Mouse (Mus musculus) intestine, embryonic 16.5 days (tissue): ENCODE measurements around the gene Matn1. TPM values are rescaled to one million over a fixed set of nuclear protein-coding genes. Genes with fewer than 3 reads are reported as not detected.

Source experiments
- ATAC-seq: fragments of 200-750 bp; cut with Nextera tagmentation; 2 replicates; pipeline ENCODE4 v1.8.0; 2017; ENCODE audit warnings: moderate TSS enrichment, moderate library complexity
- H3K27ac ChIP-seq: fragments of 300-500 bp; sonication (generic); 2 replicates; pipeline ENCODE4 v1.5.1; 2014; ENCODE audit warnings: mild to moderate bottlenecking, low read length
- H3K27me3 ChIP-seq: fragments of 300-500 bp; sonication (generic); replicated peaks from 2 replicates; pipeline ENCODE4 v1.6.1; 2014; ENCODE audit warnings: low read length, control low read depth, mixed read lengths; ENCODE audit not compliant: control insufficient read depth, insufficient read depth
- H3K36me3 ChIP-seq: fragments of 300-500 bp; sonication (generic); 2 replicates; pipeline ENCODE4 v1.6.1; 2014; ENCODE audit warnings: low read length, control low read depth; ENCODE audit not compliant: control insufficient read depth, insufficient read depth
- H3K4me1 ChIP-seq: fragments of 300-500 bp; sonication (generic); 2 replicates; pipeline ENCODE4 v1.6.1; 2014; ENCODE audit warnings: low read length, control low read depth, mixed read lengths; ENCODE audit not compliant: control insufficient read depth, insufficient read depth
- H3K4me2 ChIP-seq: fragments of 300-500 bp; sonication (generic); 2 replicates; pipeline ENCODE4 v1.6.1; 2014; ENCODE audit warnings: low read depth, low read length, control low read depth
- H3K4me3 ChIP-seq: fragments of 300-500 bp; sonication (generic); 2 replicates; pipeline ENCODE4 v1.5.1; 2014; ENCODE audit warnings: mild to moderate bottlenecking, low read length
- H3K9ac ChIP-seq: fragments of 300-500 bp; sonication (generic); 2 replicates; pipeline ENCODE4 v1.6.1; 2014; ENCODE audit warnings: low read depth, low read length
- H3K9me3 ChIP-seq: fragments of 300-500 bp; sonication (generic); 2 replicates; pipeline ENCODE4 v1.6.1; 2016; ENCODE audit warnings: low read length, control low read depth; ENCODE audit not compliant: control insufficient read depth
- WGBS: fragments of 180-500 bp; shearing (Covaris S2); extraction: QIAGEN DNeasy Blood & Tissue Kit; methylation state at CpG from one replicate; pipeline ENCODE4 v1.1.7; 2014; 5-methylcytosine and 5-hydroxymethylcytosine counted together
- polyA plus RNA-seq: library from polyadenylated mRNA; unstranded; fragments of >200 nt; fragmentation: Nextera tagmentation; extraction: Ambion mirVana; gene quantifications from 2 replicates; pipeline ENCODE4 v1.2.1, GENCODE M21; 2015

Matn1 gene
- not detected in 2 replicates for polyA plus RNA-seq

- WGBS, result 30% methylated on average over 6 of the region's 6 CpGs
- Histone ChIP-seq H3K9me3 (no peaks in the 10 kb centered on the region), H3K27me3 (no peaks in the 10 kb centered on the region), H3K27ac (no peak within 1 kb of the TSS), H3K4me2 (no peak within 1 kb of the TSS), H3K4me3 (no peak within 1 kb of the TSS), H3K9ac (no peak within 1 kb of the TSS), H3K36me3 (no peaks in the 10 kb centered on the region), H3K4me1 (0 out of 2 replicates have a peak, but pooled peaks cover 3% of the 10 kb centered on the region)
- no peak for ATAC-seq
Observed at GRCm38 (mm10) chr4:130944112-130944511, at the start of gene Matn1. Gene Matn1 (plus strand): TSS chr4:130944385.

GRCm38 (mm10) chr4:130895701-130896100, 48.5 kb upstream of the Matn1 start:
- H3K4me3 ChIP-seq, result no peak overlapping the region
- H3K27me3 ChIP-seq, result no peaks in the 10 kb centered on the region
- H3K9me3 ChIP-seq, result no peaks in the 10 kb centered on the region
- H3K9ac ChIP-seq, result no peak overlapping the region
- 64% methylated on average over 6 of the region's 6 CpGs for WGBS
- no peaks in the 10 kb centered on the region for H3K36me3 ChIP-seq
- no peak overlapping the region for H3K4me2 ChIP-seq
- H3K27ac ChIP-seq, result no peak overlapping the region
- no peaks in the 10 kb centered on the region for H3K4me1 ChIP-seq
- no peak for ATAC-seq

GRCm38 (mm10) chr4:130896372-130896771, 47.8 kb upstream of the Matn1 start:
- no peak for ATAC-seq
- Histone ChIP-seq H3K4me3 (no peak overlapping the region), H3K27me3 (no peaks in the 10 kb centered on the region), H3K4me1 (no peaks in the 10 kb centered on the region), H3K4me2 (no peak overlapping the region), H3K36me3 (no peaks in the 10 kb centered on the region), H3K9ac (no peak overlapping the region), H3K27ac (no peak overlapping the region), H3K9me3 (no peaks in the 10 kb centered on the region)
- WGBS, result 75% methylated on average over 2 of the region's 2 CpGs

- Histone ChIP-seq H3K4me2 (no peak overlapping the region), H3K27me3 (no peaks in the 10 kb centered on the region), H3K4me1 (no peaks in the 10 kb centered on the region), H3K4me3 (no peak overlapping the region), H3K27ac (no peak overlapping the region), H3K9ac (no peak overlapping the region), H3K36me3 (no peaks in the 10 kb centered on the region), H3K9me3 (no peaks in the 10 kb centered on the region)
- ATAC-seq, result no peak
- 69% methylated on average over 2 of the region's 3 CpGs for WGBS
Observed at GRCm38 (mm10) chr4:130899383-130899781, 44.8 kb upstream of the Matn1 start.

GRCm38 (mm10) chr4:130899782-130900427, 44.3 kb upstream of the Matn1 start:
- H3K27me3 ChIP-seq, result no peaks in the 10 kb centered on the region
- no peak overlapping the region for H3K9ac ChIP-seq
- no peak for ATAC-seq
- H3K9me3 ChIP-seq, result no peaks in the 10 kb centered on the region
- no peak overlapping the region for H3K27ac ChIP-seq
- no peaks in the 10 kb centered on the region for H3K4me1 ChIP-seq
- no peak overlapping the region for H3K4me2 ChIP-seq
- no peak overlapping the region for H3K4me3 ChIP-seq
- no peaks in the 10 kb centered on the region for H3K36me3 ChIP-seq
- WGBS, result 75% methylated on average over 6 of the region's 6 CpGs

- Histone ChIP-seq H3K9ac (no peak overlapping the region), H3K9me3 (no peaks in the 10 kb centered on the region)
- 54% methylated on average over 7 of the region's 7 CpGs for WGBS
Observed at GRCm38 (mm10) chr4:130900746-130901145, 43.4 kb upstream of the Matn1 start.

GRCm38 (mm10) chr4:130902289-130902781, 41.9 kb upstream of the Matn1 start:
- no peaks in the 10 kb centered on the region for H3K9me3 ChIP-seq
- no peaks in the 10 kb centered on the region for H3K27me3 ChIP-seq
- no peaks in the 10 kb centered on the region for H3K4me1 ChIP-seq
- H3K9ac ChIP-seq, result no peak overlapping the region
- H3K4me2 ChIP-seq, result no peak overlapping the region
- no peaks in the 10 kb centered on the region for H3K36me3 ChIP-seq
- 42% methylated on average over 8 of the region's 8 CpGs for WGBS
- H3K4me3 ChIP-seq, result no peak overlapping the region
- ATAC-seq, result no peak
- no peak overlapping the region for H3K27ac ChIP-seq

More at GRCm38 (mm10) chr4:130900746-130901145, 43.4 kb upstream of the Matn1 start:
- H3K27me3 ChIP-seq, result no peaks in the 10 kb centered on the region
- H3K4me3 ChIP-seq, result no peak overlapping the region
- H3K27ac ChIP-seq, result no peak overlapping the region
- no peak for ATAC-seq
- H3K36me3 ChIP-seq, result no peaks in the 10 kb centered on the region
- H3K4me2 ChIP-seq, result no peak overlapping the region
- H3K4me1 ChIP-seq, result no peaks in the 10 kb centered on the region

- WGBS, result 68% methylated on average over 7 of the region's 7 CpGs
- no peak overlapping the region for H3K27ac ChIP-seq
Observed at GRCm38 (mm10) chr4:130905025-130905424, 39.2 kb upstream of the Matn1 start.

GRCm38 (mm10) chr4:130905882-130906281, 38.3 kb upstream of the Matn1 start:
- no peaks in the 10 kb centered on the region for H3K27me3 ChIP-seq
- ATAC-seq, result no peak
- WGBS, result 78% methylated on average over 6 of the region's 6 CpGs
- H3K9ac ChIP-seq, result no peak overlapping the region
- no peaks in the 10 kb centered on the region for H3K9me3 ChIP-seq
- H3K27ac ChIP-seq, result no peak overlapping the region
- no peaks in the 10 kb centered on the region for H3K4me1 ChIP-seq
- H3K4me3 ChIP-seq, result no peak overlapping the region
- no peak overlapping the region for H3K4me2 ChIP-seq
- H3K36me3 ChIP-seq, result no peaks in the 10 kb centered on the region

More at GRCm38 (mm10) chr4:130905025-130905424, 39.2 kb upstream of the Matn1 start:
- Histone ChIP-seq H3K4me3 (no peak overlapping the region), H3K4me2 (no peak overlapping the region), H3K27me3 (no peaks in the 10 kb centered on the region), H3K9me3 (no peaks in the 10 kb centered on the region), H3K9ac (no peak overlapping the region), H3K4me1 (no peaks in the 10 kb centered on the region), H3K36me3 (no peaks in the 10 kb centered on the region)
- ATAC-seq, result no peak

GRCm38 (mm10) chr4:130906296-130906695, 37.9 kb upstream of the Matn1 start:
- Histone ChIP-seq H3K36me3 (no peaks in the 10 kb centered on the region), H3K9ac (no peak overlapping the region), H3K27ac (no peak overlapping the region), H3K4me1 (no peaks in the 10 kb centered on the region), H3K27me3 (no peaks in the 10 kb centered on the region), H3K9me3 (no peaks in the 10 kb centered on the region), H3K4me3 (no peak overlapping the region), H3K4me2 (no peak overlapping the region)
- WGBS, result 43% methylated on average over 8 of the region's 8 CpGs
- no peak for ATAC-seq
